Mouse (Mus musculus) kidney, postnatal 4 days (tissue): Measurements from ENCODE around the gene Rab40c.
A peak's percentile ranks its signal among the peaks of the same experiment; 100 is the strongest.

Experiments
- DNase-seq, 2 experiments: peaks; one replicate each; pipeline ENCODE4 v3.0.0; 2021; ENCODE audit warnings: mixed read lengths in 2 of 2

The Rab40c gene

GRCm38 (mm10) chr17:25841117-25841880, 78.2 kb downstream of the Rab40c start, which contains the start of gene Gm20683:
Gene Gm20683, minus strand, starts transcription at chr17:25841763.
- DNase-seq, result no peak

GRCm38 (mm10) chr17:25840519-25840918, 79.0 kb downstream of the Rab40c start:
- DNase-seq, result no peak

GRCm38 (mm10) chr17:25839455-25840235, 79.9 kb downstream of the Rab40c start:
- peak in 1 of 2 experiments; percentile 47 for DNase-seq

- no peak for DNase-seq
These were observed 80.6 kb downstream of the Rab40c start for GRCm38 (mm10) chr17:25838904-25839303.

DNA sequence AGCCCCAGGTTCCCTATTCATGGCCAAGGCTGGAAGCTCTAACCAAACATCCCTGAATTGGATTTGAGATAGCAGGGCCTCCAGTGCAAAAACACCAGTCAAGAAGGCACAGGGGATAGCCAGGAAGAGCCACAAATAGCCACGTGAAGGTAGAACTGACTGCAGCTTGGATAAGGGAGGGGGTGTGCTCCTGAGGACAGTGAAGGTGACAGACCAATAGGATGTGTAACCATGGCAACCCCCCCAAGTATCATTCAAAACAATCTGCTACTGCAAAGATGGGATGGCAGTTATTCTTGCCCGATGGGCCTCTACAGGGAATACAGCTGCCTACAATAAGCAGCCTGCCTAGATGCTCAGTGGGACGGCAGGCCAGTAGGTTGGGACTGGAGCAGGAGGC, 82.0 kb downstream of the Rab40c start:
- DNase-seq, result no peak

DNA sequence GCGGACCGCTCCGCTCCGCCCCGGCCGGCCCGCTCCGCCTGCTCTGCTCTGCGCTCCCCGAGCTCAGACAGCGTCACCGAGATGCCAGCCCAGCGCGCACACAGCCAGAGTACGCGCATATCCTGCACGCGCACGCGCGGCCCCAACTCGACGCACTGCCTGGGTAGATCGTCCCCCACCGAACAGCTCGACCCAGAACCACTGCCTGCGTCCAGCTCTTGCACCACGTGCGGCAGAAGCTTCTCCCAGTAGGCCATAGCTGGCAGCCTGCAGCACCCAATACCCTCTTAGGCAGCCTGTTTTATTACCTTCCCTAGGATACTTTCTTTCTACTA, 82.5 kb downstream of the Rab40c start, which contains the start of gene Rhbdl1:
Rhbdl1 (minus strand) TSS at position 220 of the 335 bp plus-strand sequence.
- peak; percentile 76 to 86 for DNase-seq

- DNase-seq, result peak; percentile 45 to 68
These were observed 83.0 kb downstream of the Rab40c start for GRCm38 (mm10) chr17:25836397-25837075.

- peak in 1 of 2 experiments; percentile 36 for DNase-seq
These were observed 83.7 kb downstream of the Rab40c start for GRCm38 (mm10) chr17:25835816-25836215.

DNA sequence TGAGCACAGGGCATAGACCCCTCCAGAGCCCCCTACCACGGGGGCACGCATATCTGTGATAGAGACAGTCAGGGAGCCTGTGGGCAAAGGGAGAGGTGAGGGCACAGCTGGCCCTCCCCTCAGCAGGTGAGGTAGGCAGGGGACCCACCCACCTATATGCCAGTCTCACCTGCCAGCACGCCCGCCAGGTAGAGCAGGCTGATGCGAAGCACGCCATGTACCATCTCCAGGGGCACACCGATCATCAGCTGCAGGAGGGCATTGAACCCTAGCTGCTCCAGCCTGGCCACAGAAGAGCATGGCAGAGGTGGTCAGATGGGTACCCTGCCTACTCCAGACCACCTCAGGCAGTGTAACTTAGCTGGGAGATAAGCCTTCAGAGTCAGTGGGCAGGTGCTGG, 84.2 kb downstream of the Rab40c start:
- no peak for DNase-seq

GRCm38 (mm10) chr17:25834595-25835222, 84.8 kb downstream of the Rab40c start:
- DNase-seq, result peak in 1 of 2 experiments; percentile 13

- DNase-seq, result peak in 1 of 2 experiments; percentile 41
These were observed 85.4 kb downstream of the Rab40c start for GRCm38 (mm10) chr17:25833961-25834594.

GRCm38 (mm10) chr17:25833291-25833663, 86.2 kb downstream of the Rab40c start, which contains the start of gene Stub1:
Gene Stub1, minus strand, starts transcription at chr17:25833404.
- peak; percentile 95 to 97 for DNase-seq

DNA sequence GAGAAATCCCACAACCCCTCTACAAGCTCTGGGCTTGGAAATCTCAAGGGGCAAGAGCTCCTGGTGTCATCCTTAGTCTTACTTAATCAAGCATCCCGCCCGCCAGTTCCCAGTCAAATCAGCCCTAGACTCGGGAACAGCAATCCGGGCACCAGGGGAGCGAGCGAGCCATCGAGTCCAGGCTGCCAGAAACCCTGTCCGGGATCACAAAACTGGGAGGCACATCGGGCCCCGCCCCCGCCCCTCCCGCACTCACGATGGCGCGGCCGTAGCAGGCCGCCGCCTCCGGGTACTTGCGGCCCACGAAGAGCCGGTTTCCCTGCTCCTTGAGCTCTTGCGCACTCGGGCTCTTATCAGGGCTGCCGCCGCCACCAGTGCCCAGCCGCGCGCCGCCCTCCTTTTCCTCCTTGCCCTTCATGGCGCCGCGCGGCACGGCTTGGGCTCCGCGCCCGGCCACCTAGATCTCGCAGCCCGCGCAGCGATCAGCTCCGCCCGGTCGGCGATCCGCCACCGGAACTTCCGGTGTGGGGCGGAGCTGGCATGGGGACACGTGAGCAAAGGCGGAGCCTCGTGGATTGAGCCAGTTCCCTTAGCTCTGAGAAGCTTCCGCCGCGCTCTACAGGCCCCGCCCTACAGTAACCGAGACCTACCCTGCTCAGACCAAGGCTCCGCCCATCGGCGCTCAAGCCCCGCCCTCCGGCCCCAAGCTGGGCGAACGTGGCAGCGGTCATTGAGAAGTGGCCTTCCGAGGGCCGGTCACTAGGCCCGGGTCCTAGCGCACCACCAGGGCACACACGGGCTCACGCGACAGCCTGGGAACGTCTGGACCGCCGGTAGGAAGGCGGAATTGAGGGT, 86.9 kb downstream of the Rab40c start:
- peak; percentile 100 for DNase-seq
